Mouse (Mus musculus): ENCODE results near the gene Fcnb. TPM values are rescaled to one million over a fixed set of nuclear protein-coding genes. Genes with fewer than 3 reads are reported as not detected.

Fcnb gene
- polyA plus RNA-seq, 1 experiment from 2014 or later = not detected

DNA sequence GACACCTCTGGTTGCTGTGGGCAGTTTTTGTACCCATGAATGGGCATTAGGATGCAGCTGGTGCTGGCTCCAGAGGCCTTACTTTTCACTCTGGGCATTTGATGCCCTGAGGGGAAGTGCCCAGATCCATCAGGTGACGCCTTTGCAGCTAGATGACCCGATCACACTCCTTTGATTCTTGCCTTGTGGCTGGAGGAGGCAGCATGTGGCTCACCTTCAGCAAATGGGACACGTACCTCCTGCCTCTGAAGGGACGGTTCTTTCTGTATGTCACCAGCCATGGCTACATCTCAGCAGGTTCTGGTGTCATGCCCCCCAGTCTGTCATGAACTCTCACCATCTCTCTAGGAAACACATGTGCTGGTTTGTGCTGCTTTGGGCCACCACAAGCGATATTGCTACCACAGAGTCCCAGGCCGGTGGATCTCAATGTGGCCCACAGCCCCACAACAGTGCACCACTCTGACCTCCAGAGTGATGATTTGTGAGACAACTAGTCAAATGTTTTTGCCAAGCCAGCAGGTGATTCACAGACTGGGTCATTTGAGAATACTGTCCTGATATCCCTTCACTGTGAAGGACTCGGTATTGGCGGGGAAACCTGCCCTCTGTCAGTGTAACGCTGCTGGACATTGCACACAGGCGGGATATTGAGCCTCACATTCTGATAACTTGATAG, 44.9 kb downstream of the Fcnb start:
- no peaks in the 10 kb centered on the region for H3K27me3 ChIP-seq (replicated peaks; ENCODE audit: low read depth, poor library complexity, severe bottlenecking)
- WGBS = 92% methylated on average over 10 of the region's 10 CpGs
- no peaks in the 10 kb centered on the region for H3K9me3 ChIP-seq
- peaks cover 14% of the 10 kb centered on the region for H3K36me3 ChIP-seq (replicated peaks)
- no peaks in the 10 kb centered on the region for H3K4me1 ChIP-seq
- no peak overlapping the region for H3K27ac ChIP-seq (replicated peaks)
- no peak overlapping the region for H3K4me3 ChIP-seq
- no peak for DNase-seq (ENCODE audit: low spot score)

DNA sequence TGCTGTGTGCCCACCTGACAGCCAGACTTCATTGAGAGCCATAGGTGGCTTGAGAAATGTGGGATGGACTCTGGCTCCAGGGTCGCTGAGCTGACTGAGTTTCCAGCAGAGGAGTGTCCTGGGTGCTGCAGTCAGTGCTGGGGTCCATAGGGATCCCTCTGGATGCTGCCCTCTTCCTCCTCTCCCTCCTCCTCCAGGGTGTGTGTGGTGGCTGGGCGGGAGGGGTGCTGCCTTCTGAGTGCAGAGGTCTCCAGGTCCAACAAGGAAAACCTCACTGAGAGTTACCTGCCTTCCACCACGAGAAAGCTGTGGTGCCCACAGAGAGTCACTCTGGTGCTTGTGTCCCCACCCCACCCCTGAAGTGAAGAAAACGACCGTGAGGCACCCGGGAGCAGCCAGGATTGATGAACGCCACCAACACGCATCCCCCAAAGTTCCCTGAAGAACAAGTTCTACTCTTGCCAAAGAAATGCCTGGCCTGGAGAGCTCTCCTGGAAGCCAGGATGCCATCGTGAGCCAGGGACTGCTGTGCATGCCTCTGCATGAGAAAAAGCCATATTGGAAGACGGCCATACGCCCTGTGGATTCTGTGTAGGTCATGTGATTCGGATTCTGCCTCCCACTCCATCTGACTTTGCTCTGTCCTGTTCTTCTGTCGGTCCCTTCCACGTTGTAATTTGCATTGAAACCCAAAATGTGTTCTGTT, 46.1 kb downstream of the Fcnb start:
- H3K27me3 ChIP-seq (replicated peaks; ENCODE audit: low read depth, poor library complexity, severe bottlenecking) = no peaks in the 10 kb centered on the region
- no peaks in the 10 kb centered on the region for H3K9me3 ChIP-seq
- WGBS = 88% methylated on average over 14 of the region's 14 CpGs
- H3K4me1 ChIP-seq = no peaks in the 10 kb centered on the region
- H3K4me3 ChIP-seq = no peak overlapping the region
- H3K36me3 ChIP-seq (replicated peaks) = peaks cover 14% of the 10 kb centered on the region
- H3K27ac ChIP-seq (replicated peaks) = no peak overlapping the region
- DNase-seq (ENCODE audit: low spot score) = no peak

DNA sequence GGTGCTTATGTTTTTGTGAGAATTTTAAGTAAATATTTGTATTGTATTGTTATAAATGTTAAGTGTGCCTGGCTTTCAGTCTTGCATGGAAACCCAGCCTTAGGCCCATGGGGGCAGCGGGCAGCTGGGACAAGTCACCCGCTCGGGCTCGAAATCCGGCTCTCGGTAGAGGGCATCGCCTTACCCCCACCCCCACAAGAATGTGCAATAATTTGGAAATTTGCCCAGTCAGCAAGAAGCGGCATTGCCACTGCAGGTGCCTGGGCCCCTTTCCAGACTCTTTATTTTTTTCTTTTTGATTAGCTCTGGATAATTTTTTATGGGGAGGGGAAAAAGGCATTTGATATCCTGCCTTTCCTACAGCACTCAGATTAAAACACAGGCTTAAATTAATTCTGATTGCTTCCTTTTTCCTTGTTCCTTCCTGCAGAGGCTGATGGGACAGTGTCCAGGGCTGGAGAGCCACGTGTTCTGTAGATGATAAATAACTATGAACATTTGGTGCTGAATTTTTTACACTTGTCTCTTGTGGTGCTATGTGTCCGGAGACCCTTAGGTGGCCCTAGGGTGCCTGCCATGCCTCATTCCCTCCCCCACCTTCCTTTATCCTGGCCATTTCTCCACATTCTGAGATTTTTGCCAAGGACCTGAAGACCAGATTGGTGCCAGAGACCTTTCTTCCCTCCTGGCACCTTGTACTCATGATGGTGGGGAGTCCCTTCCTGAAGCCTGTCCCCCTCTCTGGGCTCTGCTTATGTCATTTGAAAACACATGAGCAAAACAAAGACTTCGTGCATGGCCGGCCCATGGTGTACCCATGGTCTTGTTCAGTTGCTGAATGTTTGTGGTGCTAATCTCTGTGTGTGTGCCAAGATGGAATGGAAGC, 46.9 kb downstream of the Fcnb start:
- Histone ChIP-seq H3K9me3 (no peaks in the 10 kb centered on the region), H3K4me1 (no peaks in the 10 kb centered on the region), H3K27me3 (replicated peaks; ENCODE audit: low read depth, poor library complexity, severe bottlenecking) (no peaks in the 10 kb centered on the region), H3K27ac (replicated peaks) (no peak overlapping the region), H3K4me3 (no peak overlapping the region), H3K36me3 (replicated peaks) (peaks cover 14% of the 10 kb centered on the region)
- DNase-seq (ENCODE audit: low spot score) = no peak
- 91% methylated on average over 12 of the region's 12 CpGs for WGBS

DNA sequence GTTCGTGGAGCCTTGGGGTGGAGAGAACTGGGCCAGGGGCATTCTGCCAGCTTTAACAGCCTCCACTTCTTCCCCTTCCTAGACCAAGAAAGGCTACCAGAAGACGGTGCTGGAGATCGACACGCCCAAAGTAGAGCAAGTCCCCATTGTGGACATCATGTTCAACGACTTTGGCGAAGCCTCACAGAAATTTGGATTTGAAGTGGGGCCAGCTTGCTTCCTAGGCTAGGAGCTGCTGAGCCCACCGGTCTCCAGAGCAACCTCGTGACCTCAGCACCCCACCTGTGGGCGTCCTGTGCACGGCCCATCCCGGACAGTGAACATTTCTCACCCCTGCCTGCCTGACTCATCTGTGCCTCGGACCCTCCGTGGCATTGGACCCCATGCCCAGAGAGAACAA, 47.9 kb downstream of the Fcnb start:
- Histone ChIP-seq H3K27me3 (replicated peaks; ENCODE audit: low read depth, poor library complexity, severe bottlenecking) (no peaks in the 10 kb centered on the region), H3K27ac (replicated peaks) (no peak overlapping the region), H3K9me3 (no peaks in the 10 kb centered on the region), H3K4me3 (no peak overlapping the region), H3K4me1 (no peaks in the 10 kb centered on the region), H3K36me3 (replicated peaks) (peaks cover 18% of the 10 kb centered on the region)
- 92% methylated on average over 13 of the region's 13 CpGs for WGBS
- DNase-seq (ENCODE audit: low spot score) = no peak

DNA sequence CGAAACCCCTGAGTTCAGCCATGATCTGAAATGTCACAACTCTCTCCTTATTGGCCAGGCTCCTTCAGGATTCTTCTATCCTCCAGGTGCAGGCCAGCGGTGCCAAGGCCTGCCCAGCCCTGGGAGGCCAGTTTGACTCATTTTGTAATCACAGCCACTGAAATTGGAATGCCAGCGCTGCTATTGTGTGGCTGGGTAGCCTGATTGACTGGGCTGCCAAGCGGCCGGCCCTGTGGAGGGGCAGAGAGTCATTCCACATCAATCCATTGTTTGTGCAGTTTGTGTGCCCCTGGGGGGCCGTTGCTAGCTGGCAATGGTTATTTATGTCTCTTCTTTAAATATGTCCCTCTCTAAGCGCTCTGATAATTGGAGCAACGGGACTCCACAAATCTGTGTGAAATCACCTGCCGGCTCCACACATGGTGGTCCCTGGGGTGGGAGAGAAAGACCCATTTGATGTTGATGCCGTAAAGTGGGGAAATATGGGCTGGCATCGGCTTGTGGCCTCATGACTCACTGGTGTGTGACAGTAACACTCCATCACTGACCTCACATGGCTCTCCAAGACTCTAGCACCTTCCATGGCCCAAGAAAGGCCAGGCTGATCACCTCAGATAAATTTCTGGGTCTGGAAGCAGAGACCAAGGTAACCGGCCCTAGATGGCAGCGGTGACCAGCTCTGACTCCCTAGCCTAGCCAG, 50.5 kb downstream of the Fcnb start:
- H3K27ac ChIP-seq (replicated peaks) = no peak overlapping the region
- H3K36me3 ChIP-seq (replicated peaks) = peaks cover 43% of the 10 kb centered on the region
- 84% methylated on average over 13 of the region's 13 CpGs for WGBS
- no peak overlapping the region for H3K4me3 ChIP-seq
- no peaks in the 10 kb centered on the region for H3K9me3 ChIP-seq
- no peaks in the 10 kb centered on the region for H3K4me1 ChIP-seq
- H3K27me3 ChIP-seq (replicated peaks; ENCODE audit: low read depth, poor library complexity, severe bottlenecking) = no peaks in the 10 kb centered on the region
- no peak for DNase-seq (ENCODE audit: low spot score)

DNA sequence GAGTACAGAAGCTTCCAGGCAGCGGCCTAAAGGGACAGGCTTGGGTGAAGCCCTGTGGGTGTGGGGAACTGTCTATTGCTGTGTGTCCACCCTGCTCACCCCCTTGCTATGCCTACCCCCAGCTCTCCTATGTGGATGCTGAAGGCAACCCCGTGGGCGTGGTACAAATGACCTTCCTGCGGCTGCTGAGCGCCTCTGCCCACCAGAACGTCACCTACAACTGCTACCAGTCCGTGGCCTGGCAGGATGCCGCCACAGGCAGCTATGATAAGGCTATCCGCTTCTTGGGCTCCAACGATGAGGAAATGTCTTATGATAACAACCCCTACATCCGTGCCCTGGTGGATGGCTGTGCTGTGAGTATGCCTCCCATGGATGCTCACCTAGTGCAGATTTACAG, 52.2 kb downstream of the Fcnb start:
- no peak for DNase-seq (ENCODE audit: low spot score)
- WGBS = 92% methylated on average over 11 of the region's 11 CpGs
- peaks cover 60% of the 10 kb centered on the region for H3K36me3 ChIP-seq (replicated peaks)

DNA sequence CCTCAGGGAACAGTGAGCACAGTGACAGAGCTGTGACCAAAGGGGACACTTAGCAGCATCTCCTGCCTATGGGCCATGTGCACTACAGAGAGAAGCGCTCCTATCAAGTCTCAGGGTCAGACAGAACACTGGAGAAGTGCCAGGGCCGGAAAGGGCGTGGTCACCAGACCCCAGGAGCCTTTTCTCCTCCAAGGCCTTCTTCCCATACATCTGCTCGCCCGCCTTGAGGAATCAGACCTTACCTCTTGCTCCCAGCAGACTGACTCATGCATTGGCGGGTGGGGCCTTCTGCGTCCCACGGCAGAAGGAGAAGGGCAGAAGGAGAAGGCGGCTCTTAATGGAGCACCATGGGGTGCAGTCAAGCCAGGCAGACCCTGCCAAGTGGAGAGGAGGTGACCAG, 52.8 kb downstream of the Fcnb start:
- peaks cover 64% of the 10 kb centered on the region for H3K36me3 ChIP-seq (replicated peaks)
- H3K27me3 ChIP-seq (replicated peaks; ENCODE audit: low read depth, poor library complexity, severe bottlenecking) = no peaks in the 10 kb centered on the region
- no peaks in the 10 kb centered on the region for H3K4me1 ChIP-seq
- DNase-seq (ENCODE audit: low spot score) = no peak
- no peak overlapping the region for H3K4me3 ChIP-seq
- no peaks in the 10 kb centered on the region for H3K9me3 ChIP-seq
- H3K27ac ChIP-seq (replicated peaks) = no peak overlapping the region
- 78% methylated on average over 9 of the region's 9 CpGs for WGBS

More for the DNA sequence above, 52.2 kb downstream of the Fcnb start:
- H3K4me1 ChIP-seq = no peaks in the 10 kb centered on the region
- H3K27ac ChIP-seq (replicated peaks) = no peak overlapping the region
- no peaks in the 10 kb centered on the region for H3K27me3 ChIP-seq (replicated peaks; ENCODE audit: low read depth, poor library complexity, severe bottlenecking)
- no peak overlapping the region for H3K4me3 ChIP-seq
- no peaks in the 10 kb centered on the region for H3K9me3 ChIP-seq

Other genes with a start within 250 kb of the Fcnb start
- gene Col5a1, start 198.5 kb downstream of the Fcnb start, polyA plus RNA-seq (2016; fragmentation: Nextera tagmentation; extraction: Ambion mirVana) = 16.5 and 19.3 TPM in 2 replicates
- 16.8 and 20.4 TPM in 2 replicates for gene Olfm1, start 108.1 kb upstream of the Fcnb start, polyA plus RNA-seq (2016; fragmentation: Nextera tagmentation; extraction: Ambion mirVana)

All from embryonic facial prominence, embryonic 10.5 days (tissue).